In the genomic region with DNA sequence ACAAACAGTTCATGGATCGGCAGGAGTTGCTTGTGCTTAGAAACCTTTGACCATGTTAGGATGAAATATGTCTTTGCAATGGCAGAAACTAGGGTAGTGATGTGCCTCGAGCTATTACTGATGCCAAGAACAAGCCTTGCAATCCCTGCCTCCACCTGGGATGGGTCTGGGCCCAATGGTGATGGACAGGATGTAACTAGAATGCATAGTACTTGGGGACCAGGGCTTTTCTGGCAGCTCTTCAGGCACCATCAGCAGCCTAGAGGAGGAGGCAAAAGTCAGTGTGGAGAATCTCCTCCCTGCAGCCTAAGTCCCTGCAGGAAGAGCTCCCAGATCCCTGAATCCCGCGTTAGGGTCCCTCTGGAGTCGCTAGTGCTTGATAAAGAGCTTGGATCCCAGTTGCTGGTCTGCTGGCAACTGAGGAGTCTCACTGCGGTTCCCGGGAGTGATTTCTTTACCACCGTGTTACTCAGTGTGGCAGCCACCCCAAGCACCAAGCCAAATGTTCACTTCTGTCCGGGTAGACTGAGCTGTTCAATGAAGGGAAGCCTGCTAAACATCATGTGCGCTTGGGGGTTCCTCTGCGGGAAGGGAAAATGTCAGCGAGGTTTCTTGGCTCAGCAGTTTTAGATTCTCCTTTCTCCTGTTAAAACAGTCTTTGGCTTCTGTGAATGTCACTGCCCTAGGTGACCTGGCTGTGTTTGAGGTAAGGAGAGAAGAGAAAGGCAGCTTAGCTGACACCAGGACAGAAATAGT, we compare ENCODE assay signal across 8 mouse cellular contexts. TPM values are rescaled to one million over a fixed set of nuclear protein-coding genes. Genes with fewer than 3 reads are reported as not detected.
A peak's percentile ranks its signal among the peaks of the same experiment; 100 is the strongest.
DNase-seq lines count a peak whose midpoint lies in the region; ATAC-seq and TF ChIP-seq lines count a peak whose summit lies in the region.

No protein-coding gene starts in this region.

- H3K4me1 ChIP-seq in heart, embryonic 10.5 days = peaks cover 17% of the 10 kb centered on the region
- peaks cover 14% of the 10 kb centered on the region for H3K4me1 ChIP-seq in embryonic facial prominence, embryonic 13.5 days
- no peaks in the 10 kb centered on the region for H3K4me1 ChIP-seq in intestine, postnatal 0 days (replicated peaks; ENCODE audit: control insufficient read depth, insufficient read depth, low read length)
- H3K4me1 ChIP-seq in midbrain, embryonic 16.5 days (ENCODE audit: control insufficient read depth, insufficient read depth, low read length) = peaks cover 11% of the 10 kb centered on the region

- no peak overlapping the region for H3K9ac ChIP-seq in embryonic facial prominence, embryonic 13.5 days
- H3K9ac ChIP-seq in intestine, postnatal 0 days (ENCODE audit: low read depth, low read length) = peak overlapping the region; percentile 76
- no peak overlapping the region for H3K9ac ChIP-seq in midbrain, embryonic 16.5 days (ENCODE audit: low read depth, low read length)

- H3K36me3 ChIP-seq in heart, embryonic 10.5 days = no peaks in the 10 kb centered on the region
- no peaks in the 10 kb centered on the region for H3K36me3 ChIP-seq in embryonic facial prominence, embryonic 13.5 days
- H3K36me3 ChIP-seq in intestine, postnatal 0 days (ENCODE audit: control insufficient read depth, insufficient read depth) = no peaks in the 10 kb centered on the region; the same call in 1 of the 2 replicates
- no peaks in the 10 kb centered on the region for H3K36me3 ChIP-seq in midbrain, embryonic 16.5 days (ENCODE audit: control insufficient read depth, insufficient read depth, low read length)

- DNase-seq in heart, embryonic 10.5 days (ENCODE audit: low spot score) = no peak
- no peak for DNase-seq in heart, postnatal 25 days (ENCODE audit: low spot score)
- DNase-seq in ES-CJ7 (ENCODE audit: low read depth, low spot score) = peak; percentile 19
- DNase-seq in urinary bladder, postnatal 10 days (ENCODE audit: low spot score) = no peak

- ATAC-seq in embryonic facial prominence, embryonic 13.5 days (ENCODE audit: insufficient number of reproducible peaks, insufficient read depth, low FRiP score, low TSS enrichment, low read depth) = no peak
- ATAC-seq in intestine, postnatal 0 days = no peak
- ATAC-seq in midbrain, embryonic 16.5 days = no peak
- no peak for ATAC-seq in activated CD4-positive, CD25-positive, alpha-beta regulatory T cell, adult 4 months

- H3K4me2 ChIP-seq in embryonic facial prominence, embryonic 13.5 days = peak overlapping the region; percentile 99
- peak overlapping the region; percentile 91 for H3K4me2 ChIP-seq in intestine, postnatal 0 days (replicated peaks; ENCODE audit: low read depth)
- H3K4me2 ChIP-seq in midbrain, embryonic 16.5 days (ENCODE audit: low read length) = peak overlapping the region; percentile 95

- no peaks in the 10 kb centered on the region for H3K9me3 ChIP-seq in heart, embryonic 10.5 days
- H3K9me3 ChIP-seq in embryonic facial prominence, embryonic 13.5 days = no peaks in the 10 kb centered on the region
- no peaks in the 10 kb centered on the region for H3K9me3 ChIP-seq in intestine, postnatal 0 days (ENCODE audit: control insufficient read depth)
- no peaks in the 10 kb centered on the region for H3K9me3 ChIP-seq in midbrain, embryonic 16.5 days (replicated peaks; ENCODE audit: control insufficient read depth, low read length, poor library complexity, severe bottlenecking)

- no peak overlapping the region for H3K27ac ChIP-seq in heart, embryonic 10.5 days
- H3K27ac ChIP-seq in embryonic facial prominence, embryonic 13.5 days = no peak overlapping the region
- peak overlapping the region; percentile 86 for H3K27ac ChIP-seq in intestine, postnatal 0 days (ENCODE audit: low read depth, low read length)
- H3K27ac ChIP-seq in midbrain, embryonic 16.5 days (ENCODE audit: low read length) = no peak overlapping the region

- H3K27me3 ChIP-seq in heart, embryonic 10.5 days (ENCODE audit: insufficient read depth, poor library complexity, severe bottlenecking) = peaks cover 43% of the 10 kb centered on the region
- H3K27me3 ChIP-seq in embryonic facial prominence, embryonic 13.5 days = peaks cover 53% of the 10 kb centered on the region
- H3K27me3 ChIP-seq in intestine, postnatal 0 days (replicated peaks; ENCODE audit: control insufficient read depth, insufficient read depth, low read length) = no peaks in the 10 kb centered on the region
- H3K27me3 ChIP-seq in midbrain, embryonic 16.5 days (ENCODE audit: control insufficient read depth, insufficient read depth, low read depth, low read length) = peaks cover 8% of the 10 kb centered on the region

- 32% methylated on average over 12 of the region's 12 CpGs for WGBS in heart, embryonic 10.5 days
- 46% methylated on average over 12 of the region's 12 CpGs for WGBS in embryonic facial prominence, embryonic 13.5 days
- 13% methylated on average over 12 of the region's 12 CpGs for WGBS in intestine, postnatal 0 days
- WGBS in midbrain, embryonic 16.5 days = 44% methylated on average over 12 of the region's 12 CpGs

- TF ChIP-seq CTCF in intestine, postnatal 0 days (IDR thresholded peaks at IDR 0.05; ENCODE audit: low read depth) = no peak

- intact Hi-C loops in heart, postnatal 25 days (cut with DNase I) = no loop called here

- peak overlapping the region; percentile 22; the same call in 1 of the 2 replicates for H3K4me3 ChIP-seq in heart, embryonic 10.5 days
- peak overlapping the region; percentile 60 for H3K4me3 ChIP-seq in embryonic facial prominence, embryonic 13.5 days
- peak overlapping the region; percentile 84 for H3K4me3 ChIP-seq in intestine, postnatal 0 days (ENCODE audit: low read depth, low read length)
- H3K4me3 ChIP-seq in midbrain, embryonic 16.5 days (ENCODE audit: low read depth, low read length) = peak overlapping the region; percentile 72

RNA-seq across cellular contexts. Expression of a gene that starts 1.1 kb away (rescaled TPM):
- 0.10 and 0.35 TPM in 2 replicates for polyA plus RNA-seq in heart, embryonic 10.5 days (2016; fragmentation: Nextera tagmentation; extraction: Ambion mirVana)
- 1 to 10 TPM; 1.9 to 2.0 TPM for total RNA-seq in heart, postnatal 25 days (2021)
- polyA plus RNA-seq in embryonic facial prominence, embryonic 13.5 days (2015; fragmentation: Nextera tagmentation; extraction: Ambion mirVana) = 0.91 and 0.96 TPM in 2 replicates
- 23.4 and 24.3 TPM in 2 replicates for polyA plus RNA-seq in intestine, postnatal 0 days (2015; fragmentation: Nextera tagmentation; extraction: Ambion mirVana)
- polyA plus RNA-seq in midbrain, embryonic 16.5 days (2015; fragmentation: Nextera tagmentation; extraction: Ambion mirVana) = 0.41 and 0.43 TPM in 2 replicates
- polyA plus RNA-seq in activated CD4-positive, CD25-positive, alpha-beta regulatory T cell, adult 4 months (2017; shearing (Covaris generic)) = under 1 TPM in 1 of 2 experiments, not detected in 1; 0.08 TPM

Comparison
In these comparisons a context has a peak if more than half of its experiments do, and no peak if none do; other contexts are left out.
1. H3K4me3 ChIP-seq: peak in every context shown above with its lines; median percentile 84 in intestine, postnatal 0 days; 72 in midbrain, embryonic 16.5 days; 60 in embryonic facial prominence, embryonic 13.5 days; 22 in heart, embryonic 10.5 days.
2. RNA of a gene that starts 1.1 kb away (polyA plus RNA-seq): 23.4 to 24.3 TPM in intestine, postnatal 0 days; 0.91 to 0.96 TPM in embryonic facial prominence, embryonic 13.5 days, 0.41 to 0.43 TPM in midbrain, embryonic 16.5 days, 0.10 to 0.35 TPM in heart, embryonic 10.5 days and 0.08 TPM in activated CD4-positive, CD25-positive, alpha-beta regulatory T cell, adult 4 months; every median in the first group is over 10 times any median in the second.
3. Peak in every context shown above with its lines, with median percentiles within 50 percentile points of each other: H3K4me2 ChIP-seq.